Mouse (Mus musculus) liver, embryonic 13.5 days (tissue): ENCODE data around the gene Tln1. TPM values are rescaled to one million over a fixed set of nuclear protein-coding genes. Genes with fewer than 3 reads are reported as not detected.
"Not testable (repeated sequence)": the region's sequence is repeated elsewhere in the genome, so short reads cannot be mapped to it uniquely, and the experiment has no call there.

Experiments used
- ATAC-seq: fragments of 200-750 bp; cut with Nextera tagmentation; 2 replicates; pipeline ENCODE4 v1.8.0; 2017; ENCODE audit warnings: low read depth, mild to moderate bottlenecking, moderate number of reproducible peaks, moderate library complexity
- DNase-seq: peaks from one replicate; pipeline ENCODE4 v3.0.0; 2022
- H3K27ac ChIP-seq: fragments of 300-500 bp; sonication (generic); 2 replicates; pipeline ENCODE4 v1.5.1; 2015; ENCODE audit warnings: moderate library complexity, mild to moderate bottlenecking, inconsistent platforms
- H3K27me3 ChIP-seq: fragments of 300-500 bp; sonication (generic); 2 replicates; pipeline ENCODE4 v1.6.1; 2015; ENCODE audit warnings: mild to moderate bottlenecking, inconsistent platforms
- H3K36me3 ChIP-seq: fragments of 300-500 bp; sonication (generic); 2 replicates; pipeline ENCODE4 v1.6.1; 2015; ENCODE audit warnings: mild to moderate bottlenecking, inconsistent platforms
- H3K4me1 ChIP-seq: fragments of 300-500 bp; sonication (generic); replicated peaks from 2 replicates; pipeline ENCODE4 v1.6.1; 2015; ENCODE audit warnings: inconsistent platforms
- H3K4me2 ChIP-seq: fragments of 300-500 bp; sonication (generic); 2 replicates; pipeline ENCODE4 v1.6.1; 2015; ENCODE audit warnings: inconsistent platforms, mild to moderate bottlenecking, moderate library complexity
- H3K4me3 ChIP-seq: fragments of 300-500 bp; sonication (generic); replicated peaks from 2 replicates; pipeline ENCODE4 v1.5.1; 2015; ENCODE audit warnings: mild to moderate bottlenecking, inconsistent platforms
- H3K9ac ChIP-seq: fragments of 300-500 bp; sonication (generic); 2 replicates; pipeline ENCODE4 v1.6.1; 2015; ENCODE audit warnings: mild to moderate bottlenecking, inconsistent platforms
- H3K9me3 ChIP-seq: fragments of 300-500 bp; sonication (generic); replicated peaks from 2 replicates; pipeline ENCODE4 v1.6.1; 2016; ENCODE audit warnings: inconsistent platforms
- WGBS: fragments of 180-500 bp; shearing (Covaris S2); methylation state at CpG from one replicate; pipeline ENCODE4 v1.1.7; 2015; ENCODE audit not compliant: insufficient replicate concordance; 5-methylcytosine and 5-hydroxymethylcytosine counted together
- polyA plus RNA-seq: library from polyadenylated mRNA; unstranded; fragments of >200 nt; fragmentation: Nextera tagmentation; extraction: Ambion mirVana; gene quantifications from 2 replicates; pipeline ENCODE4 v1.2.1, GENCODE M21; 2015

The Tln1 gene
- polyA plus RNA-seq: 38.6 and 42.4 TPM in 2 replicates

GRCm38 (mm10) chr4:43561997-43562768 is at the start of gene Tln1, which contains the start of gene Creb3:
TSS of gene Tln1 (minus strand) at chr4:43562691.
TSS of gene Creb3 (plus strand) at chr4:43562332.
- ATAC-seq (peak; percentile 87), DNase-seq (peak; percentile 94)
- WGBS: under 1% methylated on average over 62 of the region's 62 CpGs
- Histone ChIP-seq H3K4me2 (peak within 1 kb of the TSS; percentile 89), H3K27ac (peak within 1 kb of the TSS; percentile 99), H3K9ac (peak within 1 kb of the TSS; percentile 89), H3K9me3 (no peaks in the 10 kb centered on the region), H3K4me3 (peak within 1 kb of the TSS; percentile 72), H3K36me3 (peaks cover 37% of the 10 kb centered on the region), H3K27me3 (no peaks in the 10 kb centered on the region), H3K4me1 (peaks cover 57% of the 10 kb centered on the region)

GRCm38 (mm10) chr4:43604751-43605685 is 42.5 kb upstream of the Tln1 start:
- Histone ChIP-seq H3K36me3 (no peaks in the 10 kb centered on the region), H3K4me3 (peak overlapping the region; percentile 25), H3K9ac (peak overlapping the region; percentile 62), H3K4me1 (peaks cover 67% of the 10 kb centered on the region), H3K27me3 (no peaks in the 10 kb centered on the region), H3K27ac (peak overlapping the region; percentile 92), H3K4me2 (peak overlapping the region; percentile 64), H3K9me3 (no peaks in the 10 kb centered on the region)
- DNase-seq (peak; percentile 75), ATAC-seq (peak; percentile 98)
- WGBS: 34% methylated on average over 9 of the region's 9 CpGs

- Histone ChIP-seq H3K4me1 (peaks cover 76% of the 10 kb centered on the region), H3K36me3 (no peaks in the 10 kb centered on the region), H3K27ac (peak overlapping the region; percentile 92), H3K4me3 (no peak overlapping the region), H3K27me3 (no peaks in the 10 kb centered on the region), H3K4me2 (no peak overlapping the region; the same call in 1 of the 2 replicates), H3K9me3 (no peaks in the 10 kb centered on the region), H3K9ac (no peak overlapping the region)
- 55% methylated on average over 3 of the region's 3 CpGs for WGBS
- no peak for ATAC-seq
- DNase-seq: no peak
These were observed 41.6 kb upstream of the Tln1 start for GRCm38 (mm10) chr4:43604099-43604498.

GRCm38 (mm10) chr4:43600195-43600934 is 37.9 kb upstream of the Tln1 start:
- peak overlapping the region; percentile 39 for H3K4me2 ChIP-seq
- peak overlapping the region; percentile 57 for H3K9ac ChIP-seq
- ATAC-seq (no peak), DNase-seq (no peak)
- WGBS: 44% methylated on average over 9 of the region's 9 CpGs
- H3K36me3 ChIP-seq: no peaks in the 10 kb centered on the region
- H3K27ac ChIP-seq: peak overlapping the region; percentile 82
- H3K4me1 ChIP-seq: peaks cover 90% of the 10 kb centered on the region
- H3K9me3 ChIP-seq: no peaks in the 10 kb centered on the region
- no peak overlapping the region for H3K4me3 ChIP-seq
- H3K27me3 ChIP-seq: no peaks in the 10 kb centered on the region

- Histone ChIP-seq H3K9me3 (no peaks in the 10 kb centered on the region), H3K4me2 (peak overlapping the region; percentile 35), H3K9ac (peak overlapping the region; percentile 67), H3K27ac (peak overlapping the region; percentile 96), H3K36me3 (no peaks in the 10 kb centered on the region), H3K27me3 (no peaks in the 10 kb centered on the region), H3K4me3 (no peak overlapping the region), H3K4me1 (peaks cover 75% of the 10 kb centered on the region)
- ATAC-seq (peak; percentile 67), DNase-seq (no peak)
- WGBS: 46% methylated on average over 7 of the region's 7 CpGs
These were observed 36.3 kb upstream of the Tln1 start for GRCm38 (mm10) chr4:43598650-43599380.

- DNase-seq (peak; percentile 70), ATAC-seq (peak; percentile 97)
- Histone ChIP-seq H3K9ac (peak overlapping the region; percentile 67; the same call in 1 of the 2 replicates), H3K4me1 (peaks cover 69% of the 10 kb centered on the region), H3K27ac (peak overlapping the region; percentile 96), H3K9me3 (no peaks in the 10 kb centered on the region), H3K27me3 (no peaks in the 10 kb centered on the region), H3K4me2 (peak overlapping the region; percentile 35), H3K4me3 (no peak overlapping the region), H3K36me3 (no peaks in the 10 kb centered on the region)
- 22% methylated on average over 4 of the region's 4 CpGs for WGBS
These were observed 35.7 kb upstream of the Tln1 start for GRCm38 (mm10) chr4:43598200-43598599.

- peaks cover 64% of the 10 kb centered on the region for H3K4me1 ChIP-seq
- H3K9ac ChIP-seq: peak overlapping the region; percentile 8; the same call in 1 of the 2 replicates
- DNase-seq, H3K4me2 ChIP-seq, ATAC-seq, H3K4me3 ChIP-seq, H3K9me3 ChIP-seq, H3K36me3 ChIP-seq, H3K27me3 ChIP-seq: not testable (repeated sequence)
- H3K27ac ChIP-seq: peak overlapping the region; percentile 96; the same call in 1 of the 2 replicates
- 77% methylated on average over 2 of the region's 2 CpGs for WGBS
These were observed 34.1 kb upstream of the Tln1 start for GRCm38 (mm10) chr4:43596597-43596996.

GRCm38 (mm10) chr4:43593453-43593852 is 31.0 kb upstream of the Tln1 start:
- ATAC-seq: no peak
- H3K27ac ChIP-seq: no peak overlapping the region
- H3K27me3 ChIP-seq: 0 out of 2 replicates have a peak, but pooled peaks cover 2% of the 10 kb centered on the region
- no peak overlapping the region for H3K4me3 ChIP-seq
- H3K9me3 ChIP-seq: no peaks in the 10 kb centered on the region
- WGBS: 58% methylated on average over 3 of the region's 3 CpGs
- no peak for DNase-seq
- H3K9ac ChIP-seq: no peak overlapping the region
- H3K4me2 ChIP-seq: no peak overlapping the region
- H3K4me1 ChIP-seq: peaks cover 57% of the 10 kb centered on the region
- no peaks in the 10 kb centered on the region for H3K36me3 ChIP-seq

GRCm38 (mm10) chr4:43591961-43592360 is 29.5 kb upstream of the Tln1 start:
- Histone ChIP-seq H3K27me3 (0 out of 2 replicates have a peak, but pooled peaks cover 2% of the 10 kb centered on the region), H3K27ac (no peak overlapping the region), H3K9me3 (no peaks in the 10 kb centered on the region), H3K9ac (no peak overlapping the region), H3K36me3 (no peaks in the 10 kb centered on the region), H3K4me2 (no peak overlapping the region), H3K4me3 (no peak overlapping the region), H3K4me1 (peaks cover 53% of the 10 kb centered on the region)
- ATAC-seq: no peak
- WGBS: 67% methylated on average over 3 of the region's 3 CpGs
- no peak for DNase-seq

- Histone ChIP-seq H3K27ac (no peak overlapping the region), H3K27me3 (0 out of 2 replicates have a peak, but pooled peaks cover 2% of the 10 kb centered on the region), H3K9me3 (no peaks in the 10 kb centered on the region), H3K4me1 (peaks cover 49% of the 10 kb centered on the region), H3K4me2 (no peak overlapping the region), H3K9ac (no peak overlapping the region), H3K36me3 (no peaks in the 10 kb centered on the region), H3K4me3 (no peak overlapping the region)
- DNase-seq: no peak
- 34% methylated on average over 5 of the region's 5 CpGs for WGBS
- no peak for ATAC-seq
These were observed 29.1 kb upstream of the Tln1 start for GRCm38 (mm10) chr4:43591543-43591942.
